Mouse (Mus musculus): Measurements from ENCODE around the gene Ace3.

GRCm38 (mm10) chr11:105989446-105989845 is 5.0 kb upstream of the Ace3 start:
- no peak for TF ChIP-seq CTCF (IDR thresholded peaks at IDR 0.05; ENCODE audit: low read depth)
- no peak for TF ChIP-seq EP300 (IDR thresholded peaks at IDR 0.05; ENCODE audit: low read depth)
